Comparison of ENCODE assay signal across 8 mouse cellular contexts in genomic region chr5:18035848-18036638, GRCm38 (mm10).
DNase-seq lines count a peak whose midpoint lies in the region; ATAC-seq and TF ChIP-seq lines count a peak whose summit lies in the region.

No protein-coding gene starts in this region.

- WGBS in lung, embryonic 14.5 days = 72% methylated on average over 14 of the region's 14 CpGs
- 30% methylated on average over 14 of the region's 14 CpGs for WGBS in liver, embryonic 16.5 days (ENCODE audit: insufficient replicate concordance)
- 90% methylated on average over 14 of the region's 14 CpGs for WGBS in midbrain, embryonic 13.5 days

- no peak overlapping the region for H3K9ac ChIP-seq in lung, embryonic 14.5 days
- no peak overlapping the region for H3K9ac ChIP-seq in liver, embryonic 16.5 days (ENCODE audit: low read depth, low read length)
- H3K9ac ChIP-seq in midbrain, embryonic 13.5 days (replicated peaks) = no peak overlapping the region

- no peaks in the 10 kb centered on the region for H3K36me3 ChIP-seq in lung, embryonic 14.5 days (ENCODE audit: insufficient read depth)
- no peaks in the 10 kb centered on the region for H3K36me3 ChIP-seq in liver, embryonic 16.5 days (ENCODE audit: control insufficient read depth, insufficient read depth)
- H3K36me3 ChIP-seq in midbrain, embryonic 13.5 days = no peaks in the 10 kb centered on the region

- no peak overlapping the region for H3K27ac ChIP-seq in lung, embryonic 14.5 days (ENCODE audit: low read depth)
- no peak overlapping the region for H3K27ac ChIP-seq in liver, embryonic 16.5 days (ENCODE audit: low read length)
- H3K27ac ChIP-seq in midbrain, embryonic 13.5 days = no peak overlapping the region

- no peak overlapping the region for H3K4me2 ChIP-seq in lung, embryonic 14.5 days
- no peak overlapping the region for H3K4me2 ChIP-seq in liver, embryonic 16.5 days (ENCODE audit: low read depth, low read length)
- no peak overlapping the region for H3K4me2 ChIP-seq in midbrain, embryonic 13.5 days (replicated peaks)

- no peaks in the 10 kb centered on the region for H3K27me3 ChIP-seq in lung, embryonic 14.5 days (ENCODE audit: insufficient read depth, low read length)
- H3K27me3 ChIP-seq in liver, embryonic 16.5 days (ENCODE audit: control insufficient read depth, insufficient read depth, low read depth, low read length) = no peaks in the 10 kb centered on the region
- no peaks in the 10 kb centered on the region for H3K27me3 ChIP-seq in midbrain, embryonic 13.5 days

- peak; percentile 16 for DNase-seq in lung, embryonic 14.5 days
- DNase-seq in lung, postnatal 10 days = no peak
- DNase-seq in adrenal gland, adult 2 months = peak; percentile 61

- H3K4me1 ChIP-seq in lung, embryonic 14.5 days (ENCODE audit: insufficient read depth) = no peaks in the 10 kb centered on the region
- H3K4me1 ChIP-seq in liver, embryonic 16.5 days (ENCODE audit: control insufficient read depth, low read depth, low read length) = no peaks in the 10 kb centered on the region
- no peaks in the 10 kb centered on the region for H3K4me1 ChIP-seq in midbrain, embryonic 13.5 days (replicated peaks)

- TF ChIP-seq CTCF in lung, embryonic 14.5 days (IDR thresholded peaks at IDR 0.05; ENCODE audit: low read depth) = no peak

- ATAC-seq in lung, embryonic 14.5 days (ENCODE audit: insufficient read depth) = no peak
- peak; percentile 30; the same call in 1 of the 2 replicates for ATAC-seq in granulocyte monocyte progenitor cell, adult 5-6 weeks (replicated peaks; ENCODE audit: poor library complexity, severe bottlenecking)
- peak; percentile 74 for ATAC-seq in liver, embryonic 16.5 days (ENCODE audit: low read depth)
- ATAC-seq in cerebellum, adult (ENCODE audit: insufficient number of reproducible peaks, low FRiP score, low TSS enrichment) = no peak
- ATAC-seq in CD4-positive, CD25-positive, alpha-beta regulatory T cell, adult 4 months = no peak
- no peak for ATAC-seq in midbrain, embryonic 13.5 days

- 0 out of 2 replicates have a peak, but pooled peaks cover 5% of the 10 kb centered on the region for H3K9me3 ChIP-seq in lung, embryonic 14.5 days (ENCODE audit: low read depth, low read length)
- H3K9me3 ChIP-seq in liver, embryonic 16.5 days (replicated peaks; ENCODE audit: control insufficient read depth, low read length) = no peaks in the 10 kb centered on the region
- H3K9me3 ChIP-seq in midbrain, embryonic 13.5 days = 0 out of 2 replicates have a peak, but pooled peaks cover 3% of the 10 kb centered on the region

- no peak overlapping the region for H3K4me3 ChIP-seq in lung, embryonic 14.5 days (ENCODE audit: low read depth, low read length)
- H3K4me3 ChIP-seq in liver, embryonic 16.5 days (ENCODE audit: low read depth, low read length) = no peak overlapping the region
- H3K4me3 ChIP-seq in midbrain, embryonic 13.5 days (replicated peaks) = no peak overlapping the region

Comparison
In these comparisons a context has a peak if more than half of its experiments do, and no peak if none do; other contexts are left out.
1. ATAC-seq: peak in granulocyte monocyte progenitor cell, adult 5-6 weeks (single experiment) and liver, embryonic 16.5 days (single experiment); none in lung, embryonic 14.5 days (single experiment), cerebellum, adult (single experiment), CD4-positive, CD25-positive, alpha-beta regulatory T cell, adult 4 months (single experiment) and midbrain, embryonic 13.5 days (single experiment).